Mouse (Mus musculus) megakaryocyte progenitor cell, adult 5-6 weeks (primary cell): ENCODE measurements at regions not wholly inside any gene's neighbourhood (a gene's known extent, or its start where the extent isn't known, plus 50 kb on each side); places are given as distances from the start of the nearest gene placed in this dataset.
A peak's percentile ranks its signal among the peaks of the same experiment; 100 is the strongest.

Experiments used
- ATAC-seq: replicated peaks from 2 replicates; pipeline ENCODE4 v1.8.0; 2016; ENCODE audit warnings: mild to moderate bottlenecking, moderate TSS enrichment, inconsistent platforms; ENCODE audit not compliant: poor library complexity

- no peak for ATAC-seq
These were observed 65.3 kb downstream of the Lpar4 start for GRCm38 (mm10) chrX:106985684-106986083.

GRCm38 (mm10) chrX:106986794-106987193, 66.4 kb downstream of the Lpar4 start:
- ATAC-seq, result no peak

DNA sequence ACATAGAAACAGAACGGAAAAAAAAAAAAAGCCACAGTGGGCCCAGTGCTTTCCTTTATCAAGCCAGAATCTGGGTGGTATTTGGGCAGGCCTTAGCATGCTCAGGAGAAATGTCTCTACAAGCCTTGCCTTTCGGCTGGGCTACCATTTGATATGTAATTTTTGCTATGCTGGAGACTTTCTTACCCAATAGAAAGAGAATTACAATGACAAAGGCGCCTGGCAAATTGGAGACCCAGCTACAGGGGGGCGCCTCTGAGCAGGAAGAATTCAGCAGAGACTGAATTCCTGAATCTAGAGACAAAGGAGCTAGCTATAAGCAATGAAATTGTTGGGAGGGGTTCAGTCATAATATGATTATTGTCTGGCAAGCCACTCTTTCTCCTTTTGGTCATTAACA, 67.4 kb downstream of the Lpar4 start:
- ATAC-seq, result no peak

DNA sequence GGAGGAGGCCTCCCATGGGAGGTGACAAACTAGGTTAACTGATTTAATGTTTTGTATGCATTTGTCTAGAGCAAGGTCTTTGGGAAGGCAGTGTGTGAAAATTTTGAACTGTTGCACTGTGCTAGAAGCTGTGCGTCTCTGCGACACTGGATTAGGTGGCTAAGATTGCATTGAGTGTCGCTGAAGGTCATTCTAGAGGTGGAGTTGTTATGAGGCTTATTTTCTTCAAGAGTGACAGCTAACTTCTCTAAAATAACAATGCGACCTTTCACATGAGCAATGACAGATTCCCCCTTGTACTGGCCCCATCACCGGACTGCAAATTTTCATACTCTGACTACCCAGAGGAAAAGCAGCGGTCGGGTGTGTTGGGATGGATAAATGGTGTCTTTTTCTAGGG, 83.8 kb upstream of the P2ry10 start:
- no peak for ATAC-seq

DNA sequence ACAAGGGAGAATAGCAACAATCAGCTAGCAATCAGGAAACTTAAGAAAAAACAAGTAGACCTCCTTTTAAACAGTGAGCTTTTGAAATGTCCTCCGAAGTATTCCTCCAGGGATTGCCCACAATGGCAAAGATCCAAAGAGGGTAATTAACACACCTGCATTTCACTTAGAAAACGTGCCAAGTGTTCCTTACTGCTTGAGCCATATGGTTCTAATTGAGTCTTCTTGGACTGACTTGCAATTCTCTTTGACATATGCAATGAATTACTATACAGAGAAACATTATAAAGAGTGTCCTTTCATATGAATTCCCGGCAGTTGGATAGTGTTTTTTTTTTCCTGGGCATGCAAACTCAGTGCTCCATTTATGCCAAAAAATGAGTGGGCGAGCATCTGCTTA, 79.3 kb upstream of the P2ry10 start:
- ATAC-seq, result no peak

- ATAC-seq, result peak; percentile 63
These were observed 75.7 kb upstream of the P2ry10 start for GRCm38 (mm10) chrX:107012615-107013014.

GRCm38 (mm10) chrX:107015335-107015734, 73.0 kb upstream of the P2ry10 start:
- ATAC-seq, result peak; percentile 66; the same call in 1 of the 2 replicates

- no peak for ATAC-seq
These were observed 56.6 kb upstream of the P2ry10 start for GRCm38 (mm10) chrX:107031726-107032125.

DNA sequence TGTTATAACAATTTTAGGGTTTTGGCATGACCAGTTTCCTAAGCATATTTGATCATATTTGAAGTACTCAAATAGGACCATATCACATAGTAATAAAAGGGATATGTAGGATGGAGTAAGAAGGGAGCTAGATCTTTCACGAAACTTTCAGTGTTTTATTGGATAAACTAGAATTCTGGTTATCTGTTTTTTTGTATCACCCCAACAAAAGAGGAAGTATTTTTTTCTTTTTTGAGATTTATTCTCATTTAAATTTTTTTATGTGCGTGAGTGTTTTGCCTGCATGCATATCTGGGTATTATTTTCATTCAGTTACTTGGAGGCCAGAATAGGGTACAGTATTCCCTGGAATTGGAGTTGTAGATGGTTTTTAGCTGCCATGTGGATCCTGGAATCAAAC, 50.3 kb upstream of the P2ry10 start:
- no peak for ATAC-seq
